Mouse (Mus musculus): ENCODE measurements around the gene Tmem129.

- TF ChIP-seq CTCF (IDR thresholded peaks at IDR 0.05; ENCODE audit: low read depth, low read length) (no peak), POLR2A (IDR thresholded peaks at IDR 0.05; ENCODE audit: extremely low read depth, insufficient read depth, low read length) (no peak)
These were observed 28.9 kb upstream of the Tmem129 start for GRCm38 (mm10) chr5:33687142-33687541.
